Mouse (Mus musculus): ENCODE results near the gene Htatsf1. TPM values are rescaled to one million over a fixed set of nuclear protein-coding genes. Genes with fewer than 3 reads are reported as not detected.
A peak's percentile ranks its signal among the peaks of the same experiment; 100 is the strongest.

Htatsf1 gene
- 93.8 and 95.4 TPM in 2 replicates for polyA plus RNA-seq (2015; fragmentation: Nextera tagmentation; extraction: Ambion mirVana)

- WGBS: 24% methylated on average over 73 of the region's 85 CpGs
Measured at GRCm38 (mm10) chrX:57053174-57053992, at the start of gene Htatsf1. TSS of gene Htatsf1 (plus strand) at chrX:57053583.

GRCm38 (mm10) chrX:57012891-57013290 lies 40.5 kb upstream of the Htatsf1 start:
- ATAC-seq (replicated peaks): no peak
- Histone ChIP-seq H3K4me2 (no peak overlapping the region), H3K4me3 (no peak overlapping the region), H3K9ac (no peak overlapping the region), H3K27me3 (replicated peaks) (no peaks in the 10 kb centered on the region), H3K9me3 (no peaks in the 10 kb centered on the region), H3K36me3 (replicated peaks) (no peaks in the 10 kb centered on the region), H3K4me1 (no peaks in the 10 kb centered on the region), H3K27ac (no peak overlapping the region)
- 77% methylated on average over 2 of the region's 2 CpGs for WGBS

More at GRCm38 (mm10) chrX:57053174-57053992, at the start of gene Htatsf1:
- no peaks in the 10 kb centered on the region for H3K27me3 ChIP-seq (replicated peaks)
- H3K4me3 ChIP-seq: peak within 1 kb of the TSS; percentile 64
- no peaks in the 10 kb centered on the region; the same call in 1 of the 2 replicates for H3K36me3 ChIP-seq (replicated peaks)
- peak within 1 kb of the TSS; percentile 60 for H3K4me2 ChIP-seq
- peak within 1 kb of the TSS; percentile 62 for H3K9ac ChIP-seq
- H3K27ac ChIP-seq: peak within 1 kb of the TSS; percentile 97
- no peaks in the 10 kb centered on the region for H3K4me1 ChIP-seq
- ATAC-seq (replicated peaks): peak; percentile 96
- no peaks in the 10 kb centered on the region for H3K9me3 ChIP-seq

- no peak within 1 kb of the TSS for H3K9ac ChIP-seq
- ATAC-seq (replicated peaks): no peak
- no peak within 1 kb of the TSS for H3K27ac ChIP-seq
- no peak within 1 kb of the TSS for H3K4me3 ChIP-seq
- H3K4me2 ChIP-seq: no peak within 1 kb of the TSS
- H3K4me1 ChIP-seq: no peaks in the 10 kb centered on the region
- H3K9me3 ChIP-seq: no peaks in the 10 kb centered on the region
- H3K27me3 ChIP-seq (replicated peaks): no peaks in the 10 kb centered on the region
- WGBS: 83% methylated on average over 5 of the region's 5 CpGs
- H3K36me3 ChIP-seq (replicated peaks): no peaks in the 10 kb centered on the region
Measured at GRCm38 (mm10) chrX:57042774-57043173, 10.6 kb upstream of the Htatsf1 start, which contains the start of gene Brs3. TSS of gene Brs3 (plus strand) at chrX:57043074.

GRCm38 (mm10) chrX:57043869-57044268 lies 9.5 kb upstream of the Htatsf1 start:
- Histone ChIP-seq H3K4me1 (no peaks in the 10 kb centered on the region), H3K27ac (no peak overlapping the region), H3K9me3 (no peaks in the 10 kb centered on the region), H3K27me3 (replicated peaks) (no peaks in the 10 kb centered on the region), H3K9ac (no peak overlapping the region), H3K36me3 (replicated peaks) (no peaks in the 10 kb centered on the region), H3K4me3 (no peak overlapping the region), H3K4me2 (no peak overlapping the region)
- WGBS: 78% methylated on average over 6 of the region's 6 CpGs
- ATAC-seq (replicated peaks): no peak

- peak; percentile 85 for ATAC-seq (replicated peaks)
- Histone ChIP-seq H3K36me3 (replicated peaks) (no peaks in the 10 kb centered on the region; the same call in 1 of the 2 replicates), H3K4me2 (peak overlapping the region; percentile 46), H3K27ac (peak overlapping the region; percentile 97), H3K27me3 (replicated peaks) (no peaks in the 10 kb centered on the region), H3K9ac (peak overlapping the region; percentile 62), H3K4me1 (no peaks in the 10 kb centered on the region), H3K9me3 (no peaks in the 10 kb centered on the region), H3K4me3 (peak overlapping the region; percentile 64)
- WGBS: 25% methylated on average over 4 of the region's 4 CpGs
Measured at GRCm38 (mm10) chrX:57052848-57053173, 572 bp upstream of the Htatsf1 start.

- H3K36me3 ChIP-seq (replicated peaks): no peaks in the 10 kb centered on the region; the same call in 1 of the 2 replicates
- H3K4me3 ChIP-seq: peak overlapping the region; percentile 64
- H3K9ac ChIP-seq: peak overlapping the region; percentile 32
- WGBS: 35% methylated on average over 11 of the region's 11 CpGs
- H3K9me3 ChIP-seq: no peaks in the 10 kb centered on the region
- ATAC-seq (replicated peaks): no peak; the same call in 1 of the 2 replicates
- no peaks in the 10 kb centered on the region for H3K27me3 ChIP-seq (replicated peaks)
- H3K4me1 ChIP-seq: no peaks in the 10 kb centered on the region
- H3K4me2 ChIP-seq: peak overlapping the region; percentile 60
- H3K27ac ChIP-seq: peak overlapping the region; percentile 97
Measured at GRCm38 (mm10) chrX:57053993-57054385, 606 bp downstream of the Htatsf1 start.

GRCm38 (mm10) chrX:57081496-57081895 lies 28.1 kb downstream of the Htatsf1 start:
- 80% methylated on average over 5 of the region's 5 CpGs for WGBS
- ATAC-seq (replicated peaks): no peak

GRCm38 (mm10) chrX:57087806-57088205 lies 34.4 kb downstream of the Htatsf1 start, which contains the start of gene Vgll1:
TSS of gene Vgll1 (plus strand) at chrX:57088106.
- H3K36me3 ChIP-seq (replicated peaks): no peaks in the 10 kb centered on the region
- ATAC-seq (replicated peaks): no peak
- no peak within 1 kb of the TSS for H3K4me2 ChIP-seq
- no peak within 1 kb of the TSS for H3K9ac ChIP-seq
- no peak within 1 kb of the TSS for H3K4me3 ChIP-seq
- no peak within 1 kb of the TSS for H3K27ac ChIP-seq
- H3K9me3 ChIP-seq: no peaks in the 10 kb centered on the region
- H3K4me1 ChIP-seq: no peaks in the 10 kb centered on the region
- WGBS: 91% methylated on average over 4 of the region's 4 CpGs
- H3K27me3 ChIP-seq (replicated peaks): no peaks in the 10 kb centered on the region

More at GRCm38 (mm10) chrX:57081496-57081895, 28.1 kb downstream of the Htatsf1 start:
- Histone ChIP-seq H3K27me3 (replicated peaks) (no peaks in the 10 kb centered on the region), H3K4me2 (no peak overlapping the region), H3K36me3 (replicated peaks) (no peaks in the 10 kb centered on the region), H3K4me1 (no peaks in the 10 kb centered on the region), H3K4me3 (no peak overlapping the region), H3K9me3 (no peaks in the 10 kb centered on the region), H3K27ac (no peak overlapping the region), H3K9ac (no peak overlapping the region)

- H3K4me3 ChIP-seq: no peak overlapping the region
- H3K36me3 ChIP-seq (replicated peaks): no peaks in the 10 kb centered on the region
- ATAC-seq (replicated peaks): no peak
- no peaks in the 10 kb centered on the region for H3K4me1 ChIP-seq
- H3K9ac ChIP-seq: no peak overlapping the region
- H3K27ac ChIP-seq: no peak overlapping the region
- no peaks in the 10 kb centered on the region for H3K9me3 ChIP-seq
- WGBS: 89% methylated on average over 1 of the region's 1 CpGs
- H3K4me2 ChIP-seq: no peak overlapping the region
- no peaks in the 10 kb centered on the region for H3K27me3 ChIP-seq (replicated peaks)
Measured at GRCm38 (mm10) chrX:57103415-57103814, 50.0 kb downstream of the Htatsf1 start.

- Histone ChIP-seq H3K4me3 (no peak overlapping the region), H3K9ac (no peak overlapping the region), H3K4me1 (no peaks in the 10 kb centered on the region), H3K4me2 (no peak overlapping the region), H3K27ac (no peak overlapping the region), H3K36me3 (replicated peaks) (no peaks in the 10 kb centered on the region), H3K9me3 (no peaks in the 10 kb centered on the region), H3K27me3 (replicated peaks) (no peaks in the 10 kb centered on the region)
- no peak for ATAC-seq (replicated peaks)
- WGBS: 87% methylated on average over 3 of the region's 3 CpGs
Measured at GRCm38 (mm10) chrX:57106956-57107355, 53.6 kb downstream of the Htatsf1 start.
